Mouse (Mus musculus) lung, embryonic 15.5 days (tissue): ENCODE results near the gene Gm17018. TPM values are rescaled to one million over a fixed set of nuclear protein-coding genes. Genes with fewer than 3 reads are reported as not detected.
"Not testable (repeated sequence)": the region's sequence is repeated elsewhere in the genome, so short reads cannot be mapped to it uniquely, and the experiment has no call there.

Experiments
- ATAC-seq: fragments of 200-750 bp; cut with Nextera tagmentation; 2 replicates; pipeline ENCODE4 v1.8.0; 2017; ENCODE audit warnings: moderate number of reproducible peaks, borderline replicate concordance; ENCODE audit not compliant: low FRiP score, low TSS enrichment; ENCODE audit errors: extremely low read depth
- H3K27ac ChIP-seq: fragments of 300-500 bp; sonication (generic); 2 replicates; pipeline ENCODE4 v1.5.1; 2015; ENCODE audit warnings: moderate library complexity, mild to moderate bottlenecking, inconsistent platforms
- H3K27me3 ChIP-seq: fragments of 300-500 bp; sonication (generic); 2 replicates; pipeline ENCODE4 v1.6.1; 2015; ENCODE audit warnings: inconsistent platforms
- H3K36me3 ChIP-seq: fragments of 300-500 bp; sonication (generic); 2 replicates; pipeline ENCODE4 v1.6.1; 2015; ENCODE audit warnings: inconsistent platforms
- H3K4me1 ChIP-seq: fragments of 300-500 bp; sonication (generic); 2 replicates; pipeline ENCODE4 v1.6.1; 2015; ENCODE audit warnings: inconsistent platforms
- H3K4me2 ChIP-seq: fragments of 300-500 bp; sonication (generic); 2 replicates; pipeline ENCODE4 v1.6.1; 2015; ENCODE audit warnings: inconsistent platforms, mild to moderate bottlenecking, moderate library complexity
- H3K4me3 ChIP-seq: fragments of 300-500 bp; sonication (generic); 2 replicates; pipeline ENCODE4 v1.5.1; 2015; ENCODE audit warnings: mild to moderate bottlenecking, inconsistent platforms
- H3K9ac ChIP-seq: fragments of 300-500 bp; sonication (generic); 2 replicates; pipeline ENCODE4 v1.6.1; 2015; ENCODE audit warnings: inconsistent platforms
- H3K9me3 ChIP-seq: fragments of 300-500 bp; sonication (generic); 2 replicates; pipeline ENCODE4 v1.6.1; 2016; ENCODE audit warnings: inconsistent platforms
- WGBS: fragments of 180-500 bp; shearing (Covaris S2); methylation state at CpG from one replicate; pipeline ENCODE4 v1.1.7; 2015; 5-methylcytosine and 5-hydroxymethylcytosine counted together
- polyA plus RNA-seq: library from polyadenylated mRNA; unstranded; fragments of >200 nt; fragmentation: Nextera tagmentation; extraction: Ambion mirVana; gene quantifications from 2 replicates; pipeline ENCODE4 v1.2.1, GENCODE M21; 2015

Gene Gm17018
- polyA plus RNA-seq, 1 experiment from 2014 or later: 44.1 TPM

DNA sequence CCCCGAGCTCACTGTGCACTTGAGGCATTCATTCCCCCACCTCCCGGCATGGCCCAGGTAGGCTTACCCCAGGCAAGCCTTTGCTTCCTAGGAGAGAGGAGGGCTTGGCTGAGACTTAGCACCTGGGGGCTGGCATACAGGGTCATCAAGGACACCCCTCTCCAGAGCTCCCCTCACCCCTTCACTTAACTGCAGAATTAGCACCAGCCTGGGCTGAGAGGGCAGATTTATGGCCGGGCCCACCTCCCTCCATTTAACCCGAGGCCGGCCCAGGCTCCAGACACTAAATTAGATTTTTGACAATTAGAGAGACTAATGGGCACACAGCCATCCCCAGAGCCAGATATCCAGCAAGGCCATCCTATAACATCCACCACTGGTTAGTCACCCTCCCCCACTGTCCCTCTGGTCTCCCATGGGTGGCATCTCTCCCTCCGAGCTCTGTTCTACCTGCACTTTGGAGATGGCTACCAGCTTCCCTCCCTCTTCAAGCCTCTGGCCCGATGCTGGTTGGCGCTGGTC, 25.1 kb upstream of the Gm17018 start:
- H3K4me1 ChIP-seq: 0 out of 2 replicates have a peak, but pooled peaks cover 4% of the 10 kb centered on the region
- no peak overlapping the region for H3K4me2 ChIP-seq
- H3K9me3 ChIP-seq: no peaks in the 10 kb centered on the region
- no peak overlapping the region for H3K4me3 ChIP-seq
- no peaks in the 10 kb centered on the region for H3K36me3 ChIP-seq
- 74% methylated on average over 8 of the region's 8 CpGs for WGBS
- no peak overlapping the region for H3K9ac ChIP-seq
- H3K27ac ChIP-seq: no peak overlapping the region
- H3K27me3 ChIP-seq: peaks cover 6% of the 10 kb centered on the region; the same call in 1 of the 2 replicates
- no peak; the same call in 1 of the 2 replicates for ATAC-seq

DNA sequence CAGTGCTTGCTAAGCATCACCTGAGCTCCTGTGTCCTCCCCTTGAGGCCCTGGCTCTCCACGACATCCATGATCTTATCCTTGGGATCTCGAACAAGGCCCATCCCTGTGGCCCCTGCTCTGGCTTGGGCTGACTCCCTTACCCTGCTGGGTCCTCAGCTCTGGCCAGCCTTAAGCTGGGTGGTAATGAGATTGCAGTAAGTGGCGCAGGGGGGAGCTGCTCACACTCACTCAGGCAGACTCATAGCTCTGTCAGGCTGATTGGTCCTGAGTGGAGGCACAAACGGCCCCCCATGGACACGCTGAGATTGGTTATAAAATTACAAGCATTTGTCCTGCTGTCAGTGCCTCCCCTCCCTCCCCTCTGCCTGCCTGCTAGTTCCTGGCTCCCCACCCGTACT, 24.5 kb upstream of the Gm17018 start:
- no peak overlapping the region for H3K4me3 ChIP-seq
- H3K4me2 ChIP-seq: no peak overlapping the region
- no peaks in the 10 kb centered on the region for H3K9me3 ChIP-seq
- 0 out of 2 replicates have a peak, but pooled peaks cover 7% of the 10 kb centered on the region for H3K4me1 ChIP-seq
- H3K36me3 ChIP-seq: no peaks in the 10 kb centered on the region
- H3K9ac ChIP-seq: no peak overlapping the region
- no peak overlapping the region for H3K27ac ChIP-seq
- WGBS: 54% methylated on average over 6 of the region's 6 CpGs
- no peak for ATAC-seq
- peaks cover 12% of the 10 kb centered on the region for H3K27me3 ChIP-seq

DNA sequence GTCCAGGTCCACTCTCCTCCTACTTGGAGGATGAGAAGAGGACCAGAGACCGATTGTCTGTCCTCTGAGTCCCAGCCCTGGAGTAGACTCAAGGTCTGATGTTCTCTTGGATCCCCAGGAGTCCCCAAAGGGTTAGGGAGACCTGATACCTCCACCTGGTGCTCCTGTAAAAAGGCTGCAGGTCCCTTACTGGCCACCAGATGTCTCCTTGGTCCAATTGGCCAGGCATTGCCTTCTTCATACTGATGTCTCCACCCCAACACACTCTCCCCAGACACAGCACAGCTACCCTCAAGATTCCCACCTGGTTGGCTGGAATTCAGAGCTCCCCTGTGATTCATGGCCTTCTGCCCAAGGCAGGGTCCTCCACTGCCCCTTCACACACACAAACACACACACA, 22.9 kb upstream of the Gm17018 start:
- Histone ChIP-seq H3K36me3 (no peaks in the 10 kb centered on the region), H3K4me1 (peaks cover 9% of the 10 kb centered on the region; the same call in 1 of the 2 replicates), H3K27me3 (peaks cover 28% of the 10 kb centered on the region), H3K9me3 (no peaks in the 10 kb centered on the region), H3K4me2 (no peak overlapping the region), H3K4me3 (no peak overlapping the region), H3K9ac (no peak overlapping the region), H3K27ac (no peak overlapping the region)
- ATAC-seq: no peak
- 47% methylated on average over 1 of the region's 1 CpGs for WGBS

DNA sequence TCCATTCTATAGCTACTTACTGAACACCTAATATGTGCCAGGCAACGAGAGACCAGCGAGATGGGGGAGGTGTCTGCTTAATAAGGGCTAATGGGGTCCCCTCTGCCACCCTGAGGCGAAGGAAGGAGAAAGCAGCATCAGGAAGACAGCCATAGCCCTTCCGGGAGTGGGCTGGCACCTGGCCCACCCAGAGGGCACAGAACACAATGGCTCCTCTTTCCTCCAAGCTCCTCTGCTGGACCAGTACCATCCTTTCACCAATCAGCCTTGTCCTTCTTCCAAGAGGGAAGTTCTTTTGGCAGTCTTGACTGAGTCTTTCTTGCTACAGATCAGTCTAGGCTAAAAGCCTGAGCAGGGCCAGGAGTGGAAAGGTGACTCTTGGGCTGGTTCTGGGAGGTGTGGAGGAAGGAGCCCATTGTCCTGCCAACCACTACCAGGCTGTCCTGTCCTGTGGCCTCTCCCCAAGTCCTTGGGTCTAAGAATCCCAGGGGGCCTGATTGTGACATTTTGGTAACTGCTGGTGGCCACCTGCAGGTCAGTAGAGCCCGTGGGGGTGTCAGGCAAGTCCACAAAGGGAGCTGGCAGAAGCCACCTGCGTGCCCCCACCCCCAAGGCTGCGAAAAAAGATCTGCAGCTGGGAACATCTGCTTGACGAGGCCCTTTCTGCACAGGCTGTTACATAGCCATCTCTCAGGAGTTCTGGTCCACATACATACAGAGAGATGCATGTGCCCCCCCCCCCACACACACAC, 19.6 kb upstream of the Gm17018 start:
- Histone ChIP-seq H3K36me3 (no peaks in the 10 kb centered on the region), H3K9ac (no peak overlapping the region), H3K4me3 (peak overlapping the region; percentile 39), H3K9me3 (no peaks in the 10 kb centered on the region), H3K4me2 (peak overlapping the region; percentile 83), H3K27me3 (peaks cover 52% of the 10 kb centered on the region), H3K4me1 (peaks cover 18% of the 10 kb centered on the region), H3K27ac (no peak overlapping the region)
- no peak for ATAC-seq
- WGBS: 32% methylated on average over 8 of the region's 8 CpGs

DNA sequence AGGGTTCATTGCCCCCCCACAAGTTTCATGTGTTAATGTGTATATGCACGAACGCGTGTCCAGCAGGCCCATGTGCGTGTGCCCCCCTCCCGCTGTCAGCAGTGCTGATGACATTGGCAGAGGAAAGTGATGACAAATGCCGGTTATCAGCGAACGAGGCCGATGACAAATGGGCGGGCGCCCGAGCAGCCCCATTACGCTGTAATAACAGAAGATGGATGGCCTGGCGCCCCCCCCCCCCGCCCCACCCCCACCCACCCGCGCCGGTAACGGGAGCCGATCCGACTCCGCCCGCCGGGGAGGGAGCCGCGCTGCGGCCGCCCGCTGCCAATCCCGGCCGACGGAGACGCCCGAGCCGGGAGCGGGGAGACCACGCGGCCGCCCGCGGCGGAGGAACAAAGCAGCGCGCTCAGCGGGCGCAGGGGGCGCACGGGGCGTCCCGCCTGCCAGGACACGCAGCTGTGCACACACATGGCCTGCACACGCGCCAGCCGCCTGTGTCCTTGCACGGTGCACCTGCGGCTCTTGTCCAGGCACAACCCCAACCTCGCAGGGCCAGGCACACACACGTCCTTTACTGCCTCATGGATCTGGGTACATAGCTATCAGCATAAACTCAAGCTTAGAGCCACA, 18.9 kb upstream of the Gm17018 start:
- peak; percentile 24 for ATAC-seq
- WGBS: 1% methylated on average over 51 of the region's 58 CpGs
- H3K27me3 ChIP-seq: peaks cover 59% of the 10 kb centered on the region

DNA sequence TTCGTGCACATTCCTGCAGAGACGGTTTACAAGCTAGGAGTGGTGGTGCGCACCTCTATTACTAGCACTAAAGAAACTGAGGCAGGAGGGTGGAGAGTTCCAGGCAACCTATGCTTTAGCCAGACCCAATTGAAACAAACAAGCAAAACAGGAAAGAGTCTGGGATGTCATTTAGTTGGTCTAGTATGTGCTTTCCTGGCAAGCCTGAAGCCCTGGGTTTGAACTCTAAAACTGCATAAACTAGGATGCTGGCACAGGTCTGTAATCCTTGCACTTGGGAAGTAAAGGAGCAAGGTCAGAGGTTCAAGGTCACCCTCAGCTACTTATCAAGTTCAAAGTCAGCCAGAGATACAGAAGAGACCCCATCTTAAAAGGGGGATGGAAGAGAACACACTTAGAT, 18.4 kb upstream of the Gm17018 start:
- no peaks in the 10 kb centered on the region for H3K9me3 ChIP-seq
- H3K4me2 ChIP-seq: peak overlapping the region; percentile 83
- H3K36me3 ChIP-seq: no peaks in the 10 kb centered on the region
- peak overlapping the region; percentile 39 for H3K4me3 ChIP-seq
- 26% methylated on average over 3 of the region's 3 CpGs for WGBS
- H3K4me1 ChIP-seq: peaks cover 18% of the 10 kb centered on the region
- H3K27ac ChIP-seq: no peak overlapping the region
- ATAC-seq: no peak
- 0 out of 2 replicates have a peak overlapping the region, but pooled peaks have one; percentile 20 for H3K9ac ChIP-seq
- H3K27me3 ChIP-seq: peaks cover 60% of the 10 kb centered on the region

More for the DNA sequence above, 18.9 kb upstream of the Gm17018 start:
- H3K9ac ChIP-seq: 0 out of 2 replicates have a peak overlapping the region, but pooled peaks have one; percentile 20
- H3K4me1 ChIP-seq: peaks cover 18% of the 10 kb centered on the region
- no peaks in the 10 kb centered on the region for H3K9me3 ChIP-seq
- H3K4me3 ChIP-seq: peak overlapping the region; percentile 39
- H3K27ac ChIP-seq: no peak overlapping the region
- H3K4me2 ChIP-seq: peak overlapping the region; percentile 83
- no peaks in the 10 kb centered on the region for H3K36me3 ChIP-seq

DNA sequence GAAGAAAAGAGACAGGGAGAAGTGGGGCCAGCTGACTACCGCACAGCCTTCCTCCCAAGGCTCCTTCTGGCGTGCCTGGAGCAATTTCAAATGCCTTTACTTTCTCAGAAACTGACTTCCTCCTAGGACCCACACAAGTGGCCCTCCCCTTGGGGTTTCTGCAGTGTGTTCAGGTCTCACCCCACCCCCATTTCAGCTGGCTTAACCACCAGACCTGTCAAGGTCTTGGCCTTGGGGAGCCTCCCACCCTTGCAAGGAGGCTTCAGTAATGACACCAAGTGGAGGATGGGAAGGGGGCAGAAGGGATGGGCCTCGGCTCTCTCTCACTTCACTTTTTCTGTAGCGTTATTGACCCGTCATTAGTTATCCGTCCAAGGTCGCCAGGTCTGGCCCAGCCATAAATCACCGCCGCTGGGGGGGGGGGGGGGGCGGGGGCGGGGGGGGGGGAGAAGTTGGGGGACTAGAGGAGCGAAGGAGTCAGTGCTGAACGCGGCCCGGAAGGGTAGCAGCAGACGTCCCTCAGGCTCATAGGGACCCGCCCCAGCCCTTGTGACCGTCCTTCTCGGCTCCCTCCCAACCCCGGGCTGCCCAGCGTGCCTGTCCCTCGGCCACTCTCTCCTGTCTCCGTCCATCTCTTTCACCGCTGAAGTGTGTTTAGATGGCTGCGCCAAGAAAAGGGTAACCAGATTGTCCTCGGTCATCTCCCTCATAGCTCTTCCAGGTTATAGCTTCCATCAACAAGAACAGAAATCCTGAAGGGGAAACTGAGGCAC, 16.1 kb upstream of the Gm17018 start:
- Histone ChIP-seq H3K4me3 (peak overlapping the region; percentile 46), H3K4me2 (peak overlapping the region; percentile 89), H3K36me3 (no peaks in the 10 kb centered on the region), H3K9ac (no peak overlapping the region), H3K27ac (no peak overlapping the region), H3K27me3 (peaks cover 60% of the 10 kb centered on the region), H3K4me1 (peaks cover 18% of the 10 kb centered on the region), H3K9me3 (no peaks in the 10 kb centered on the region)
- ATAC-seq: 0 out of 2 replicates have a peak, but pooled peaks have one; percentile 37
- WGBS: 1% methylated on average over 16 of the region's 26 CpGs

DNA sequence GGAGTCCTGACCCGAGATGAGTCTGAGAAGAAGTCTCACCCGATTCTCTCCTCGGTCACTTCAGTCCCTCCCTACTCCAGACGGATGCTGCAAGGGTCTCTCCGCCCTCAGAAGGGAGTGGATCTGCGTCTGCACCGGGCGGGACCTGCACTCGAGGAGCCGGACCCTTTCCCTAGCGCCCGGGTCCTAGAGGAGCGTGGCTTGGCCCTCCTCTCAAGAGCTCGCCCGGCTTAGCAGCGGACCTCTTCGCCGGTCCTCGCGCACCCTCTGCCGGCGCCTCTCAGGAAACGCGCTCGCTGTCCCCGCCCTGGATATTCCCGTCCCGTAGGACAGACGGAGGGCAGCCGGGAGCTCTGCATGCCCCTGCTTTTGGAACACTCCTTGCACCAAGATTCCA, 15.5 kb upstream of the Gm17018 start:
- no peaks in the 10 kb centered on the region for H3K36me3 ChIP-seq
- H3K27me3 ChIP-seq: peaks cover 57% of the 10 kb centered on the region
- H3K9ac ChIP-seq: no peak overlapping the region
- peaks cover 18% of the 10 kb centered on the region for H3K4me1 ChIP-seq
- ATAC-seq: peak; percentile 72; the same call in 1 of the 2 replicates
- peak overlapping the region; percentile 46 for H3K4me3 ChIP-seq
- WGBS: 0% methylated on average over 30 of the region's 30 CpGs
- H3K9me3 ChIP-seq: no peaks in the 10 kb centered on the region
- no peak overlapping the region for H3K27ac ChIP-seq
- peak overlapping the region; percentile 89 for H3K4me2 ChIP-seq

DNA sequence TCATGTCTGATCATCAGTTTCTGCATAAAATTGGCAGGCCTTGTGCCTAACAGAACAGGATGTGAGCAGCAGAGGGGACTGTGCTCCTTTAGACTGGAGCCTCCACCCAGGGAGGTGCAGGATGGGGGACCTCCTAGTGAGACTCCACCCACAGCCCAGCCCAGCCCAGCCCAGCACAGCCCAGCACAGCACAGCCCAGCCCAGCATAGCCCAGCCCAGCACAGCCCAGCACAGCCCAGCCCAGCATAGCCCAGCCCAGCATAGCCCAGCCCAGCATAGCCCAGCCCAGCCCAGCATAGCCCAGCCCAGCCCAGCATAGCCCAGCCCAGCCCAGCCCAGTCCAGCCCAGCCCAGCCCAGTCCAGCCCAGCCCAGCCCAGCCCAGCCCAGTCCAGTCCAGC, 12.2 kb upstream of the Gm17018 start:
- H3K36me3 ChIP-seq, ATAC-seq: not testable (repeated sequence)
- H3K4me1 ChIP-seq: peaks cover 16% of the 10 kb centered on the region

DNA sequence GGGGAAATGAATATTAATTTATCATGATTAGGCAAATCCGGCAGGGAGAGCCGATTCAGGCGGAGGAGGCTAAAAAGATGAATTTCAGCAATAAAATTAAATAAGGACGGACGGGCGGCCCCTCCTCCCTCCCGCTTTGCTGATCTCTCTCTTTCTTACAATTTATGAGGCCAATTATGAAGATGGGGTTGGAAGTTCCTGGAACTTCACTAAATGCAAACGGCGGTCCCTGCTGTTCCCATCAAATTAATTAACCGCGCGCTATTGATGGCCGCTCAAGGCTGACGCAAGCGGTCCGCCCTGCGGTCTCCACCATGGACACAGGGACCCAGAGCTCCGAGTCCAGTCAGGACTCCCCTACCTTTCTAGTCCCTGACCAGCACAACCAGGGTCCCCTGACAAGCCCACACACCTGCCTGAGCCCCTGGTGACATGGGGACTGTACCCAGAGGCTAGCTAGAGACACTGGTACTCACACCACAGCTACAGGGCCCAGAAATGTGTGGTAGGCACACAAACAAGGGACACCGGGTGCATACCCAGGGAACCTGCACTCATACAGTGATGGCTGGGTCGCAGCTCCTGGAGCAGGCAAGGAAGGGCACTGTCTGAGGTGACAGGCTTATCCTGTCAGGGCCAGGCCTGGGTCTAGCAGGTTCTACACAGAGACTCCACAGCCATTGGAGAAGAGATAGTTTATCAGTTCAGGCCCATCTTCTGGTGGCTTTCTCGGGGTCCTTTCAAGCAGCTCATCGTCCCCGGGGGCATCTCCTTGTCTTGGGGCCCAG, 11.1 kb upstream of the Gm17018 start:
- Histone ChIP-seq H3K9me3 (no peaks in the 10 kb centered on the region), H3K27ac (no peak overlapping the region), H3K9ac (no peak overlapping the region), H3K4me1 (peaks cover 13% of the 10 kb centered on the region), H3K27me3 (peaks cover 16% of the 10 kb centered on the region), H3K4me2 (no peak overlapping the region), H3K36me3 (peaks cover 12% of the 10 kb centered on the region; the same call in 1 of the 2 replicates), H3K4me3 (no peak overlapping the region)
- 75% methylated on average over 23 of the region's 23 CpGs for WGBS
- no peak for ATAC-seq

More for the DNA sequence above, 12.2 kb upstream of the Gm17018 start:
- H3K4me3 ChIP-seq, H3K27ac ChIP-seq, H3K4me2 ChIP-seq, H3K9me3 ChIP-seq, H3K9ac ChIP-seq: not testable (repeated sequence)
- peaks cover 25% of the 10 kb centered on the region for H3K27me3 ChIP-seq

DNA sequence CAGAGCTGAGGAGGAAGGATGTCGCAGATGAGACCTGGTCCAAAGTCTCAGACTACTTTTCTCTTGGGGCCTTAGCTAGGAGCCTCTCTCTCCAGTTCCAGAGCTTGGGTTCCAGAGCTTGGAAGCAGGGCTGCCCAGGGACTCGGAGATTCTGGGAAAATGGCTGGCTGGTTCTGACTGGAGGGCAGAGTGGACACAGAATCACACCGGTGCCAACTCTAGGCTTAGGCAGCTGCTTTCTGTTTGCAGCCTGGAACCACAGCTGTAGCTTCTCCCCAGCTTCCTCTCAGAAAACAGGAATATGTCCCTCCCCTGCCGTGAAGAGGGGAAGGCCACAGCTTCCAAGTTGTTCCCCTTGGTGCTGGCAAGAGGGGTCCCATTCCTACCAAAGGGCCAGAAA, 10.5 kb upstream of the Gm17018 start:
- WGBS: 60% methylated on average over 4 of the region's 4 CpGs
- Histone ChIP-seq H3K36me3 (peaks cover 15% of the 10 kb centered on the region; the same call in 1 of the 2 replicates), H3K9ac (no peak overlapping the region), H3K4me2 (no peak overlapping the region), H3K9me3 (no peaks in the 10 kb centered on the region), H3K4me1 (peaks cover 7% of the 10 kb centered on the region; the same call in 1 of the 2 replicates), H3K4me3 (no peak overlapping the region), H3K27ac (no peak overlapping the region), H3K27me3 (peaks cover 16% of the 10 kb centered on the region)
- no peak for ATAC-seq
